Mouse (Mus musculus) frontal cortex, postnatal 10 days (tissue): ENCODE measurements around the gene Cldn14.
"Not testable (repeated sequence)": the region's sequence is repeated elsewhere in the genome, so short reads cannot be mapped to it uniquely, and the experiment has no call there.

Experiments used
- DNase-seq, 2 experiments: peaks; one replicate each; pipeline ENCODE4 v3.0.0; 2022; ENCODE audit warnings: low spot score in 2 of 2, mixed read lengths in 1 of 2

Gene Cldn14

GRCm38 (mm10) chr16:94009356-94009755 is 719 bp upstream of the Cldn14 start:
- DNase-seq = no peak

- DNase-seq = no peak
These were observed 1.7 kb downstream of the Cldn14 start for GRCm38 (mm10) chr16:94006706-94007665.

- no peak for DNase-seq
These were observed 5.2 kb downstream of the Cldn14 start for GRCm38 (mm10) chr16:94003478-94003877.

- DNase-seq = no peak
These were observed 7.3 kb downstream of the Cldn14 start for GRCm38 (mm10) chr16:94001366-94001765.

GRCm38 (mm10) chr16:93998895-93999294 is 9.7 kb downstream of the Cldn14 start:
- no peak for DNase-seq

GRCm38 (mm10) chr16:93983576-93983975 is 25.1 kb downstream of the Cldn14 start:
- DNase-seq = peak; percentile 11 to 35

GRCm38 (mm10) chr16:93982341-93982740 is 26.3 kb downstream of the Cldn14 start:
- no peak for DNase-seq

- DNase-seq = no peak
These were observed 27.3 kb downstream of the Cldn14 start for GRCm38 (mm10) chr16:93981190-93981841.

- not testable (repeated sequence) for DNase-seq
These were observed 28.3 kb downstream of the Cldn14 start for GRCm38 (mm10) chr16:93980338-93980737.

- no peak for DNase-seq
These were observed 29.3 kb downstream of the Cldn14 start for GRCm38 (mm10) chr16:93979316-93979715.

GRCm38 (mm10) chr16:93977587-93977986 is 31.1 kb downstream of the Cldn14 start:
- no peak for DNase-seq

- no peak for DNase-seq
These were observed 31.7 kb downstream of the Cldn14 start for GRCm38 (mm10) chr16:93976907-93977306.

GRCm38 (mm10) chr16:93975430-93975829 is 33.2 kb downstream of the Cldn14 start:
- no peak for DNase-seq

GRCm38 (mm10) chr16:93974278-93974677 is 34.4 kb downstream of the Cldn14 start:
- no peak for DNase-seq

GRCm38 (mm10) chr16:93973554-93973953 is 35.1 kb downstream of the Cldn14 start:
- no peak for DNase-seq

GRCm38 (mm10) chr16:93973123-93973522 is 35.5 kb downstream of the Cldn14 start:
- DNase-seq = no peak

- DNase-seq = no peak
These were observed 37.6 kb downstream of the Cldn14 start for GRCm38 (mm10) chr16:93971046-93971445.

GRCm38 (mm10) chr16:93967893-93968292 is 40.7 kb downstream of the Cldn14 start:
- no peak for DNase-seq

GRCm38 (mm10) chr16:93962283-93962682 is 46.4 kb downstream of the Cldn14 start:
- no peak for DNase-seq

GRCm38 (mm10) chr16:93961099-93961646 is 47.5 kb downstream of the Cldn14 start:
- no peak for DNase-seq

- DNase-seq = no peak
These were observed 48.1 kb downstream of the Cldn14 start for GRCm38 (mm10) chr16:93960495-93960894.

GRCm38 (mm10) chr16:93957402-93957801 is 51.2 kb downstream of the Cldn14 start:
- no peak for DNase-seq

- no peak for DNase-seq
These were observed 51.7 kb downstream of the Cldn14 start for GRCm38 (mm10) chr16:93956986-93957385.
